Mouse (Mus musculus) forebrain, embryonic 11.5 days (tissue): ENCODE measurements at regions not wholly inside any gene's neighbourhood (a gene's known extent, or its start where the extent isn't known, plus 50 kb on each side); places are given as distances from the start of the nearest gene placed in this dataset.

Experiments used
- ATAC-seq: fragments of 200-750 bp; cut with Nextera tagmentation; replicated peaks from 2 replicates; pipeline ENCODE4 v1.8.0; 2017; ENCODE audit warnings: moderate TSS enrichment; ENCODE audit not compliant: low FRiP score
- DNase-seq: peaks from one replicate; pipeline ENCODE4 v3.0.0-alpha.2; 2017; ENCODE audit warnings: low spot score
- H3K27ac ChIP-seq: fragments of 300-500 bp; sonication (generic); 2 replicates; pipeline ENCODE4 v1.5.1; 2014; ENCODE audit warnings: low read depth, low read length
- H3K27me3 ChIP-seq: fragments of 300-500 bp; sonication (generic); 2 replicates; pipeline ENCODE4 v1.6.1; 2014; ENCODE audit warnings: mild to moderate bottlenecking, low read length, mixed read lengths; ENCODE audit not compliant: control insufficient read depth, insufficient read depth
- H3K36me3 ChIP-seq: fragments of 300-500 bp; sonication (generic); 2 replicates; pipeline ENCODE4 v1.6.1; 2014; ENCODE audit warnings: mild to moderate bottlenecking, low read length, moderate library complexity, mixed read lengths; ENCODE audit not compliant: control insufficient read depth, insufficient read depth
- H3K4me1 ChIP-seq: fragments of 300-500 bp; sonication (generic); replicated peaks from 2 replicates; pipeline ENCODE4 v1.6.1; 2014; ENCODE audit warnings: low read length, mixed read lengths; ENCODE audit not compliant: control insufficient read depth, insufficient read depth
- H3K4me2 ChIP-seq: fragments of 300-500 bp; sonication (generic); 2 replicates; pipeline ENCODE4 v1.6.1; 2014; ENCODE audit warnings: low read depth, mild to moderate bottlenecking, low read length, moderate library complexity, mixed read lengths; ENCODE audit not compliant: severe bottlenecking
- H3K4me3 ChIP-seq: fragments of 300-500 bp; sonication (generic); 2 replicates; pipeline ENCODE4 v1.5.1; 2014; ENCODE audit warnings: low read depth, low read length
- H3K9ac ChIP-seq: fragments of 300-500 bp; sonication (generic); 2 replicates; pipeline ENCODE4 v1.6.1; 2014; ENCODE audit warnings: low read length
- H3K9me3 ChIP-seq: fragments of 300-500 bp; sonication (generic); 2 replicates; pipeline ENCODE4 v1.6.1; 2016; ENCODE audit warnings: low read length, mixed read lengths; ENCODE audit not compliant: control insufficient read depth
- WGBS: fragments of 180-500 bp; shearing (Covaris S2); extraction: QIAGEN DNeasy Blood & Tissue Kit; methylation state at CpG from one replicate; pipeline ENCODE4 v1.1.7; 2014; 5-methylcytosine and 5-hydroxymethylcytosine counted together

GRCm38 (mm10) chr6:93150531-93150930 lies 207.2 kb upstream of the Adamts9 start:
- ATAC-seq (no peak), DNase-seq (no peak)
- Histone ChIP-seq H3K27ac (no peak overlapping the region), H3K36me3 (no peaks in the 10 kb centered on the region), H3K4me2 (no peak overlapping the region), H3K9me3 (no peaks in the 10 kb centered on the region), H3K4me1 (no peaks in the 10 kb centered on the region), H3K4me3 (no peak overlapping the region), H3K9ac (no peak overlapping the region), H3K27me3 (no peaks in the 10 kb centered on the region)
- WGBS: 69% methylated on average over 2 of the region's 2 CpGs

GRCm38 (mm10) chr6:93149956-93150355 lies 206.7 kb upstream of the Adamts9 start:
- no peak overlapping the region for H3K27ac ChIP-seq
- H3K9ac ChIP-seq: no peak overlapping the region
- no peaks in the 10 kb centered on the region for H3K36me3 ChIP-seq
- no peaks in the 10 kb centered on the region for H3K27me3 ChIP-seq
- H3K9me3 ChIP-seq: no peaks in the 10 kb centered on the region
- whole genome bisulfite sequencing: 47% methylated on average over 4 of the region's 4 CpGs
- no peaks in the 10 kb centered on the region for H3K4me1 ChIP-seq
- no peak for DNase-seq
- no peak for ATAC-seq
- no peak overlapping the region for H3K4me2 ChIP-seq
- H3K4me3 ChIP-seq: no peak overlapping the region

GRCm38 (mm10) chr6:93140331-93140731 lies 197.0 kb upstream of the Adamts9 start:
- Histone ChIP-seq H3K4me2 (no peak overlapping the region), H3K9ac (no peak overlapping the region), H3K4me1 (no peaks in the 10 kb centered on the region), H3K27me3 (no peaks in the 10 kb centered on the region), H3K4me3 (no peak overlapping the region), H3K36me3 (no peaks in the 10 kb centered on the region), H3K27ac (no peak overlapping the region), H3K9me3 (no peaks in the 10 kb centered on the region)
- WGBS: 39% methylated on average over 4 of the region's 4 CpGs
- ATAC-seq (0 out of 2 replicates have a peak, but pooled peaks have one; percentile 24), DNase-seq (no peak)

GRCm38 (mm10) chr6:93133940-93134339 lies 190.6 kb upstream of the Adamts9 start:
- Histone ChIP-seq H3K4me2 (no peak overlapping the region), H3K4me3 (no peak overlapping the region), H3K27me3 (no peaks in the 10 kb centered on the region), H3K4me1 (no peaks in the 10 kb centered on the region; the same call in 1 of the 2 replicates), H3K36me3 (no peaks in the 10 kb centered on the region), H3K9me3 (no peaks in the 10 kb centered on the region), H3K27ac (no peak overlapping the region), H3K9ac (no peak overlapping the region)
- ATAC-seq: no peak
- no peak for DNase-seq
- WGBS: 81% methylated on average over 5 of the region's 5 CpGs

- ATAC-seq (peak; percentile 87), DNase-seq (peak; percentile 52)
Observed at GRCm38 (mm10) chr6:93130946-93131685, 187.8 kb upstream of the Adamts9 start.

GRCm38 (mm10) chr6:93119482-93119881 lies 176.2 kb upstream of the Adamts9 start:
- Histone ChIP-seq H3K9ac (no peak overlapping the region), H3K4me3 (no peak overlapping the region), H3K9me3 (no peaks in the 10 kb centered on the region), H3K27ac (no peak overlapping the region), H3K27me3 (no peaks in the 10 kb centered on the region), H3K4me2 (no peak overlapping the region), H3K4me1 (no peaks in the 10 kb centered on the region), H3K36me3 (no peaks in the 10 kb centered on the region)
- WGBS: 87% methylated on average over 12 of the region's 12 CpGs
- ATAC-seq (no peak), DNase-seq (no peak)

More at GRCm38 (mm10) chr6:93130946-93131685, 187.8 kb upstream of the Adamts9 start:
- H3K4me1 ChIP-seq: no peaks in the 10 kb centered on the region; the same call in 1 of the 2 replicates
- no peaks in the 10 kb centered on the region for H3K9me3 ChIP-seq
- H3K27me3 ChIP-seq: no peaks in the 10 kb centered on the region
- no peak overlapping the region for H3K4me3 ChIP-seq
- no peak overlapping the region for H3K4me2 ChIP-seq
- 24% methylated on average over 4 of the region's 4 CpGs for WGBS
- H3K9ac ChIP-seq: no peak overlapping the region; the same call in 1 of the 2 replicates
- H3K27ac ChIP-seq: no peak overlapping the region
- H3K36me3 ChIP-seq: no peaks in the 10 kb centered on the region

GRCm38 (mm10) chr6:93113361-93113760 lies 170.1 kb upstream of the Adamts9 start:
- Histone ChIP-seq H3K9ac (no peak overlapping the region), H3K4me2 (no peak overlapping the region), H3K36me3 (no peaks in the 10 kb centered on the region), H3K27ac (no peak overlapping the region), H3K27me3 (no peaks in the 10 kb centered on the region), H3K4me3 (no peak overlapping the region), H3K9me3 (no peaks in the 10 kb centered on the region), H3K4me1 (no peaks in the 10 kb centered on the region)
- ATAC-seq: no peak
- WGBS: 93% methylated on average over 3 of the region's 3 CpGs
- DNase-seq: no peak

GRCm38 (mm10) chr6:93094730-93095360 lies 151.6 kb upstream of the Adamts9 start:
- ATAC-seq (no peak; the same call in 1 of the 2 replicates), DNase-seq (no peak)
- no peak overlapping the region for H3K27ac ChIP-seq
- H3K9ac ChIP-seq: no peak overlapping the region
- no peaks in the 10 kb centered on the region for H3K4me1 ChIP-seq
- H3K4me2 ChIP-seq: no peak overlapping the region
- whole genome bisulfite sequencing: 11% methylated on average over 5 of the region's 5 CpGs
- no peaks in the 10 kb centered on the region for H3K27me3 ChIP-seq
- H3K9me3 ChIP-seq: no peaks in the 10 kb centered on the region
- no peaks in the 10 kb centered on the region for H3K36me3 ChIP-seq
- H3K4me3 ChIP-seq: no peak overlapping the region
